Mouse (Mus musculus) E14TG2a.4 (cell line): ENCODE data around the gene Fam53a.

Experiments used
- CTCF ChIP-seq: conservative IDR thresholded peaks from 2 replicates; pipeline ENCODE4 v1.5.1; 2014; ENCODE audit warnings: low read length
- NANOG ChIP-seq: IDR thresholded peaks from 2 replicates; pipeline ENCODE4 v1.6.1; 2014; ENCODE audit warnings: borderline replicate concordance, low read length, mixed read lengths
- POU5F1 ChIP-seq: IDR thresholded peaks from 2 replicates; pipeline ENCODE4 v1.6.1; 2014; ENCODE audit warnings: low read length, borderline replicate concordance

DNA sequence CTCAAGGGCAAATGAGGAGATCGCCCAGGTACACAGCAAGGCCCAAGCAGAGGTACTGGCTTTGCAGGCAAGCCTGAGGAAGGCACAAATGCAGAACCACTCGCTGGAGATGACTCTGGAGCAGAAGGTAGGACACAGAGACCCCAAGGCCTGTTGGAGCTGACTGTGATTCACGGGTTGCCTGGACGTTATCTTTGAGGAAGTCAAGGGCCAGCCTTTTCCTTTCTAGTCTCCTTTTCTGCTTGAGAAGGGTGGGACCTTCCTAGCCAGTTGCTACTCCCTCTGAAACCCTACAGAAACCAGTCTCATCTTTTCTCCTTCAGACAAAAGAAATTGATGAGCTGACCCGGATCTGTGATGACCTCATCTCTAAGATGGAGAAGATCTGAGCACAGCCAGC is 42.2 kb upstream of the Fam53a start:
- TF ChIP-seq CTCF = no peak
- TF ChIP-seq NANOG = no peak
- TF ChIP-seq POU5F1 = no peak
